Mouse (Mus musculus): ENCODE data around the gene Cox6a2.
A peak's percentile ranks its signal among the peaks of the same experiment; 100 is the strongest.

Gene Cox6a2

DNA sequence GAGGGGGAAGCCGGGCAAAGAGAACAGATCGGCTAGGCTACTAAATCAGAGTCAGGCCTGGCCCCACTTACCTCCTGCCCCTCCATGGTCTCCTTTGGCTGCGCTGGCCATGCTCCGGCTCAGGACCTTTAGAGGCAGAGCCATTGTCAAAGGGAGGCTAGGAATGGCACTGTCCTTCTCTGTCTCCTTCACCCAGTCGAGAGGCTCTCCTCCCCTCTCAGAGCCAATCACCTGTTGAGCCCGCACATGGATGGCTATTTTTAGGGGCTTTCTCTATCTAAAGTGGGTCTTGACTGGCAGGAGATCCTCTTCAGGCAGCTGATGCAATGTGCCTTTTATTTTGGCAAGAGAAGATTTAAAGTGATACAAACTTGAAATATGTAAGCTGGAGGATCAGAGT is at the start of gene Cox6a2:
Gene Cox6a2 (minus strand): TSS at position 236 of the 400 bp plus-strand sequence.
- DNase-seq (ENCODE audit: low read depth, low spot score) = no peak

DNA sequence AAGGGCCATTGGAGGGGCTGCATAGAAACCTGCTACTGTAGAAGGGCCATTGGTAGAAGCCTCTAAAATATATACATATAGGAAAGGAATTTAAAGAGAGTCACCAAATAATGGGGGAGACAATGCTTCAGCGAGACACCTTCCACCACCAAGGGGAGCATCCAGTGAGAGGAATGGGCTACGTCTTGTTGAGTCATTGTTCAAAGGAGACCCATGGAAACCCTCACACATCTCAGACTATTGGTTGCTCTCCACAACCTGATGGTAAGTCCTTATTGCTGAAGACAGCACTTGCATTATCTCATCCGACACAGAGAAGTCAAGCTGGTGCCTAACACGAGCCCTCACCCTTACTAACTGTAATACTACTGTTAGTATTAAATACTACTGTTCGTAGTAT is 49.6 kb upstream of the Cox6a2 start:
- no peak for DNase-seq (ENCODE audit: low read depth, low spot score)

DNA sequence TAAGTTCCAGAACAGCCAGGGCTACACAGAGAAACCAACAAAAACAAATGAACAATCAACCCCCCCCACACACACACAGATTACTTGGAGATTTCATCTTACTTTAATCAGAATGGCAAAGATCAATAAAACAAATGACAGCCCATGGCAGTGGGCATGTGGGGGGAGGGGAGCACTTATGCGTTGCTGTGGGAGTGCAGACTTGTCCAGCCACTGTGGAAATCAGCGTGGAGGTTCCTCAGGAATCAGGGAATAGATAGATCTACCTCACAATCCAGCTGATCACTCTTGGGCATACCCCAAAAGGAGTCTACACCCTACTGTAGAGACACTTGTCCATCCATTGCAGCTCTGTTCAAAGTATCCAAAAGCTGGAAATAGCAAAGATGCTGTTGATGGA is 48.8 kb upstream of the Cox6a2 start:
- DNase-seq (ENCODE audit: low read depth, low spot score) = no peak

DNA sequence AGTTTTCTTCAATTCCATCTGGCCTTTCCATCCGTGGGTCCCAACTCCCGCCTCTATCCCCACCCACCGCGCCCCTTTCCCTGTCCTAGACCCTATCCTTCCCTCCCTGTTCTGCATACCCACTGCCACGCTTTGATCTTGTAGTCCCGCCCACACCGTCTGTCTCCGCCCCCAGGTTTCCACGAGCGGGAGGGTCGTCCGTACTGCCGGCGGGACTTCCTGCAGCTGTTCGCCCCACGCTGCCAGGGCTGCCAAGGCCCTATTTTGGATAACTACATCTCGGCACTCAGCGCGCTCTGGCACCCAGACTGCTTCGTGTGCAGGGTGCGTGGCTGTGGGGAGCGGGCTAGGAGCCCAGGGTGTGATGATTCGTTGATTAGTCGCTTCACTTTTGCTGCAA is 46.4 kb upstream of the Cox6a2 start:
- peak; percentile 32 for DNase-seq (ENCODE audit: low read depth, low spot score)

DNA sequence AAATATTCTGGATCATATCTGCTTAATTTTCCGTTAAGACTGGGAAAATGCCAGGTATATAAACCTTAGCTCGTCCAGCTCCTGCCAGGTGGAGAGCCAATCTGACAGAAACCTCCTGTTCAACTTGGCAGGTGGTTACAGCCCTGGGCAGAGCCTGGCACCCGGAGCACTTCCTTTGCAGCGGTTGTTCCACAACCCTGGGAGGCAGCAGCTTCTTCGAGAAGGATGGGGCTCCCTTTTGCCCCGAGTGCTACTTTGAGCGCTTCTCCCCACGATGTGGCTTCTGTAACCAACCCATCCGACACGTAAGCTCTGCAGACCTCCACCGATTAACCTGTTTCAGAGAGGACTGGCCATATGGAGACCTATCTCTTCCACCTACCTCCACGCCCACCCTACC is 45.8 kb upstream of the Cox6a2 start:
- DNase-seq (ENCODE audit: low read depth, low spot score) = no peak

DNA sequence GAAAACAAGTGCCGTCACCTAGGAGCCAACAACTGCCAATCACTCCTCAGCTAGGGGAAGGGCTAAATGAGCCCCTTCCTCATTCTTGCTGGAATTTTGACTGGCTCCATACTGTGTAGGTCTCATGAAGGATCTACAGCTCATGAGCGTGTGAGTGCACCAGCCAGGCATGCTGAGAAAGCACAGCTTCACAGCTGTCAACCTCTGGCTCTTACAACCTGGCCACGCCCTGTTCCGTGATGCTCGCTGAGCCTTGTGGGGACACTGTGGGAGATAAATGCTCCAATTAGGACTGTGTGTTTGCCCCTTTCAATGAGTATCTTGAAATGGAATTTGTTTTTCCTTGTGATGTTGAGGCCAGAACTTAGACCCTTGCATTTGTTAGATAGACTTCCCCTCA is 43.8 kb upstream of the Cox6a2 start:
- no peak for DNase-seq (ENCODE audit: low read depth, low spot score)

DNA sequence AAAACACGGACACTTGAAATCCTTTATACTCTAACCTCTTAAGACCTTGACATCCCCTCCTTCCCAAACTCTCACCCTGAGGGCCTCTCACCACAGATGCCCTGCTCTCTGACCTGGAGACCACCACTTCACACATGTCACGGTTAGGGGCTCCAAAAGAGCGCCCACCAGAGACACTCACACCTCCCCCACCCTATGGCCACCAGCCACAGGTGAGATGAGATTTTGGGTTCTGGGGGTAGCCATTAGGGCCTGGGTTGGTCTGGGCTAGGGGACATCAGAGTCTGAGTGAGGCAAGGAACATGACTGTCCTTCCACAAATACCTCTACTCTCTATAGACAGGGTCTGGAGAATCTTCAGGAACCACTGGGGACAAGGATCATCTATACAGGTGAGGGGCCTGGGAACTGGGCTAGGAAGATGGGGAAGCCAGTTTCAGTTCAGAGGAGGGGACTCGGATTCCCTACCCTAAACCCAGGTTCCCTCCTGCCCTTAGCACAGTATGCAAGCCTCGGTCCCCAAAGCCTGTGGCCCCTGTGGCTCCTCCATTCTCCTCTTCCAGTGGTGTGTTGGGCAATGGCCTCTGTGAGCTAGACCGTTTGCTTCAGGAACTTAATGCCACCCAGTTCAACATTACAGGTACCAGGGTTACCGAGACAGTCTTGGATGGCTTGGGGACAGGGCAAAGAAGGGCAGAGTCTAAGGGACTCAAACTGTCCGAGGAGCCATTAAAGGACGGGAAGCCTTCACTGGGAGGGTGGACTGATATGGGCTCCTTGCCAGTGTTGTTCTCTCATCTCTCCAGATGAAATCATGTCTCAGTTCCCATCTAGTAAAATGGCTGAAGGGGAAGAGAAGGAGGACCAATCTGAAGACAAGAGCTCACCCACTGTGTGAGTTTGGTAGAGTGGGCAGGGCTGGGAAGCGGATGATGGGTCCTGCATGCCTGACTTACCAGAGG is 42.2 kb upstream of the Cox6a2 start:
- DNase-seq (ENCODE audit: low read depth, low spot score) = no peak

DNA sequence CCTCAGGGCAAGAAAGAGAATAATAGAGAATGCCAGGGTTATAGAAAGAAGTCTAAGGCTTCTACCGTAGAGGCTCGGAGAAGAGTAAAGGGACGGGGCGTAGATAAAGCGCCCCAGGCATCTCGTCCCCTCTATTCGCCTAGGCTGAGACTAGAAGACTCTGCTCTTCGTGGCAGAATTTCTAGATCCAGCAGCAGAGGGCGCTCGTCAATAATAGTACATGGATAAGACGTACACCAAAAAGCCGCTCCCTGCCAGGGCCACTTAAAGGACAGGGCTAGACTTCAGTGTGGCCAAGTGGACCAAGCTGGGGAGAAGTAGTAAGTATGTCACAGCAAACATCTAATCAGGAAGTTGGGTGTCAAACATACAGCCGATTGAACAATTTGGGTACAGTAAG is 41.3 kb upstream of the Cox6a2 start:
- peak; percentile 72 for DNase-seq (ENCODE audit: low read depth, low spot score)

DNA sequence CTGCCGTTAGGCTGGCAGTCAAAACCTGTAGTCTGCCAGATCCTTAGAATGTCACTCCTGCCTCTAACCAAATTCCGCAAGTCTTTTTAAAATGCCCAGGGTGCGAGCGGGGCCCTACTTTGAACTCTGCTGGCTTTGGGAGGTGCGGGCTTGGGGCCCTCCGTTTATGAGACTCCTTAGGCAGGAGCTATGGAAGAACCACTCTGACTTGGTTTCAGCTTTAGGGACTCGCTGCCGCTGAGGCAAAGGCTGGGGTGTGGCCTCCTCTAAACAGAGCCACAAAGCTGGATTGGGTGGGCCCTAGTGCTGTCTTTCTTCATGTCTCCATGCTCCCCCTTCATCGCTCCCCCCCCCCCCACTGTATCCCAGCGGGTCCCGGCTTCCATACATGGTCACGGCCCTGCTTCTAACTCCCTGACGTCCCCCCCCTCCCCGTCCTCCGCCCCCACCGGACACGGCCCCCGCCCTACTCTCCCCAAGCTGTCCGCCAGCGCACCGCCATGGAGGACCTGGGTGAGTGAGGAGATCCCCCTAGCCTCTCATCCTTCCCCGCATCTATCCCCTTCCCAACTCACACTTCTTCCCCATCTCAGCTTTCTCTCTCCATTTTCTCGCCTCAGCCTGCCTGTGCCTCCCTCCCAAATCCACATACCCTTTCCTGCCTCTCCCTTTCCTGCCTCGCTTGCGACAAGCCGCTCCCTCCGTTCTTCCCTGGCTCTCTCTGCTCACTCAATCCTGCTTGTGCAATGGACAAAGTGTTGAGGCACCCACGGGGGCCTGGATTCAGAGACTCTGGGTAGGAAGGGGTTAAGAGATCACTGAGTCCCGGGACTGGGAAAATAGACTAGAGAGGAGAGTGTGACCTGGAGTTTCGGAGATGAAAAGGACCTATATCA is 40.6 kb upstream of the Cox6a2 start, which contains the start of gene Tgfb1i1:
Gene Tgfb1i1 (plus strand): TSS at position 317 of the 896 bp plus-strand sequence.
- peak; percentile 26 for DNase-seq (ENCODE audit: low read depth, low spot score)

DNA sequence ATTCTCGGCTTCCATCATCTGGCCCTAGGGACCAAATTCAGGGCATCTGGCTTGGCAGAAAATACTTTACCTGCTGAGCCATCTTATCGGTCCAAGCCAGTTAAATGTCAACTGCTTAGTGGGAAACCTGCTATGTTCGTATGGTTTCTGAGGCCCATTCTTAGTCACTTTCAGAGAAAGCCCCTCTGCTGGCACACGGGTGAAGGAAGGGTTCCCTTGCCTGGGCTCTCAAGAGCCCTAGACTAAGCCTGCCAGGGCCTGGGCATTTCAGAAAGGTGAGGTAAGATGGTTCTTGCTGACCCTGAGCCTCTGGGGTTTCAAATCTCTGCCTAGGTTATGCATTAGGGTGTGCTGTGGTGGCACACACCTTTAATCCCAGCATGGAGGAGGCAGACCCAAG is 39.4 kb upstream of the Cox6a2 start:
- no peak for DNase-seq (ENCODE audit: low read depth, low spot score)

DNA sequence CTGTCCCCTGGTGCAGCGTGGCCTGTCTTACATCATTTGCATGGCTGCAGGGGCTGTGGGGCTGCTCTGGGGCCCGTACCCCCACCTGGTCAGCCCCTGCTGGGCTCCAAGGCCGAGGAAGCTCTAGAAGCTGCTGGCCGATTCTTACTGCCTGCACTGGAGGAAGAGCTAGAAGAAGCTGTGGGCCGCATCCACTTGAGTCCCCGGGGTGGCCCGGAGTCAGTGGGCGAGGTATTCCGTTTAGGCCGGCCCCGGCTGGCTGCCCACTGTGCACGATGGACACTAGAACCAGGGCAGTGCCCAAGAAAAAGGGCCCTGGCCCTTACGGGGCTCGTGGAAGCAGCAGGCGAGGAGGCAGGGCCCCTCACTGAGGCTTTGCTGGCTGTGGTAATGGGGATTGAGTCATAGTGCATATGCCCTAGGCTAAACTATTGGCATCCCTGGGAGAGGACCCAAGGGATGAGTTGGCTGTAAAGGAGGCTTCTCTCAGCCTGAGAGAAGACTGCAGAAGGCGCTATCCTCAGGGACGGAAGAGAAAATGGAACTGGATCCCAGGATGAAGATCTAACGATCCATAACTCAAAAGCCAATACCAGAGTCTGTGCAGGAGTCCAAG is 38.3 kb upstream of the Cox6a2 start:
- no peak for DNase-seq (ENCODE audit: low read depth, low spot score)

DNA sequence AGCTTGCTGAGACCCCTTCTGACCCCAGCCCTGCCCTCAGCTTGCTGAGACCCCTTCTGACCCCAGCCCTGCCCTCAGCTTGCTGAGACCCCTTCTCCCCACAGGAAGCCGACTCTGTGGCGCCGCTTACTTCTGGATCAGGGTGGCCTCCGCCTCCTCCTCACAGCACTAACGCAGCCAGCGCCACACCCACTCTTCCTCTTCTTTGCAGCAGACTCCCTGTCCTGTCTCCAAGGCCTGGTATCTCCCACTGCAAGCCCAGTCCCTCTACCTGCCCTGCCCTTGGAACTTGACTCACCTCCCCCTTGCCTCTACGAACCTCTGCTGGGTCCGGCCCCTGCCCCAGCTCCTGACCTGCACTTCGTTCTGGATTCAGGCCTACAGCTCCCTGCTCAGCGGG is 37.7 kb upstream of the Cox6a2 start:
- no peak for DNase-seq (ENCODE audit: low read depth, low spot score)

DNA sequence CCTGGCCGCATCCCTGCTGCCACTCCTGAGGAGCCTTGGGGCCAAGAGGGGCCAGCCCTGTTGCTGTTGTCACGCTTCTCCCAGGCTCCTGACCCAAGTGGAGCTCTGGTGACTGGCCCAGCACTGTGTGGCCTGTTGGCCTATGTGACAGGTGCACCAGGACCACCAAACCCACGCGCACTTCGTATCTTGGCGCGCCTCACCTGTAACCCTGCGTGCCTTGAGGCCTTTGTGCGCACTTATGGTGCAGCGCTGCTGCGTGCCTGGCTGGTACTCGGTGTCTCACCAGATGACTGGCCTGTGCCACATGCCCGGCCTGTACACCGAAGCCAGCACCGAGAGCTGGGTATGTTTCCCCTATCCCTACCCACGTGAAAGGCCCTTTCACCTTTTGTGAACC is 36.1 kb upstream of the Cox6a2 start:
- DNase-seq (ENCODE audit: low read depth, low spot score) = no peak

DNA sequence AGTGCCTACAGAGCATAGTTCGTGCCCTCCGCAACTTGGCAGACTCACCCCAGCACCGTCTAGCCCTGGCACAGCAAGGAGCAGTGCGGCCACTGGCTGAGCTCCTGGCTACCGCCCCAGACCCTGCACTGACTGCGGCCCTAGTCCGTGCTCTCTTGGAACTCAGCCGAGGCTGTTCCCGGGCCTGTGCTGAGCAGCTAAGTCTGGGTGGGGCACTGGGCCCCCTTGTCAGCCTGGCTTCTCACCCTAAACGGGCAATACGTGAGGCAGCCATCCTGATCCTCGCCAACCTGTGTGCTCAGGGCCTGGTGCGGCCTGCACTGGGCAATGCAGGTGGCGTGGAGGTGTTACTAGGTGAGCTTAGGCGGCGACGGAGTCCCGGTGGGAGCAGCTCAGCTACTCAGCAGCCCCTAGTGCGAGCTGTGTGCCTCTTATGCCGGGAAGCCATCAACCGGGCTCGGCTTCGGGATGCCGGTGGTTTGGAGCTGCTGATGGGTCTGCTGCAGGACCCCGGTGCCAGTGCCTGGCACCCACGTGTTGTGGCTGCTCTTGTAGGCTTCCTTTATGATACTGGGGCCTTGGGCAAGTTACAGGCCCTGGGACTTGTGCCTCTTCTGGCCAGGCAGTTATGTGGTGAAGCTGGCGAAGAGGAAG is 34.1 kb upstream of the Cox6a2 start:
- no peak for DNase-seq (ENCODE audit: low read depth, low spot score)

DNA sequence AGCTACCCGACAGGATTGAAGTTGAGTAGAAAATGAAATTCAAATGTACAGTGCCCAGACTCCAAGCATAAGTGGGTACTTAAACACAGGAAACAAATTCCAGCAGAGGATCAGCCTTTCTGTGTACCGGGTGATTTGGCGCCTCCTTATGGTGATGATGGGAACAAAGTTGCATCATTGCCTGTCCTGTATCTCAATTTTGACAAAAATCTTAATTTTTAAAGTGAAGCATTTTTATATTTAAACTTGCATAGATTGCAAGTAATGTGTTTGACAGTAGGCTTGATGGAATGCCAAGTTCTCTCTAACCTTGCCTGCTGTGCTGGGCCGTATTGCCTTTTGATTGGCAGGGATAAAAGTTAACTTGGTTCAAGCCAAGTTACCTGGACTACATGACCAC is 32.8 kb upstream of the Cox6a2 start:
- DNase-seq (ENCODE audit: low read depth, low spot score) = no peak

DNA sequence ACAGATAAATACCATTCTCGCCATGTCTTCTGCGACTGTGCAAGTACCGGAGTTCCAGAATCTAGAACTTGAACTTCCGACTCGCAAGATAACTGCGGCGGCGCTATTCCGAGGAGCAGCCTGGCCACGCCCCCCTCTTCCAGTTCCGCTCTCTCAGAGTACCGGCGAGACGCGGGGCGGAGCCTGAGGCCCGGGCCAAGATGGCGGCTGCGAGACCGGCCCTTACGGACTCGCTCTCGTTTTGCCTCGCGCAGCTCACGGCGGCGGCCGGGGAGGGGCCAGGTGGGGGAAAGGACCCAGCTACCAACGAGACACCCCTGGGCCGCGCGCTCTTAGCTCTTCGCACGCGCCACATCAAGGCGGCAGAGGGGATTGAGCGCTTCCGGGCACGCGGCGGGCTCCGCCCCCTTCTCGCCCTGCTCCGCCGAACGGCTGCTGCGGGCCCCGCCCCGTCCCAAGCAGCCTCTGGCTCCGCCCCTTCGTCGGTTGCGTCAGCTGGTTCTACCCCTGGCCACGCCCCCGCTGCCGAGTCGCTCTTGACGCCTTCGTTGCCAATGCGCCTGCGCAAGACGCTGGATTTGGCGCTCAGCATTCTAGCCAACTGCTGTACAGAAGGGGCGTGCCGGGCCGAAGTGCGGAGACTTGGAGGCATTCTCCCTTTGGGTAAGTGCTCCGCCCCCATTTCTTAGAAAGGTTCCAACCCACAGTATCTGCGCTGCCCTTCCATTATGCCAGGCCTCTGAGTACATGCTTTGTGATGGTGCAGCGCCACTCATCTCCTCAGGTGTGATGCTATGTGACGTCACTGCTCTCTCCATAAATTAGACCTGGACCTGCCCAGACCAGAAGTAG is 32.0 kb upstream of the Cox6a2 start, which contains the start of gene 9130023H24Rik:
Gene 9130023H24Rik (minus strand): TSS at position 105 of the 852 bp plus-strand sequence.
- DNase-seq (ENCODE audit: low read depth, low spot score) = peak; percentile 95

DNA sequence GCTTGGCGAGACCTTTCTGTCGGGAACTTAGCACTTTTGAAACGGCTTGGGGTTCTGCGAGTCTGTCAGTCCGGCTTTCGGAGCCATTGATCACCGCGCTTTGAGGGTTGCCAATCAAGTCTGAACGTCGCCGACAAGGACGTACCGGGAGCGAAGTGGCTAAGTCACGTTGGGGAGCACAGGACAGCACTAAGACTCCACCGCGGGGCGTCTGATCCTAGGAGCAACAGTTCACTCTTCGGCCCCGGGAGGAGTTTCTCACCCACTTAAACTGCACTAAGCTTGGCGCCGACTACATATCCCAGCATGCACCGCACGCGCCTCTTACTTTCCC is 31.4 kb upstream of the Cox6a2 start:
- DNase-seq (ENCODE audit: low read depth, low spot score) = peak; percentile 4

DNA sequence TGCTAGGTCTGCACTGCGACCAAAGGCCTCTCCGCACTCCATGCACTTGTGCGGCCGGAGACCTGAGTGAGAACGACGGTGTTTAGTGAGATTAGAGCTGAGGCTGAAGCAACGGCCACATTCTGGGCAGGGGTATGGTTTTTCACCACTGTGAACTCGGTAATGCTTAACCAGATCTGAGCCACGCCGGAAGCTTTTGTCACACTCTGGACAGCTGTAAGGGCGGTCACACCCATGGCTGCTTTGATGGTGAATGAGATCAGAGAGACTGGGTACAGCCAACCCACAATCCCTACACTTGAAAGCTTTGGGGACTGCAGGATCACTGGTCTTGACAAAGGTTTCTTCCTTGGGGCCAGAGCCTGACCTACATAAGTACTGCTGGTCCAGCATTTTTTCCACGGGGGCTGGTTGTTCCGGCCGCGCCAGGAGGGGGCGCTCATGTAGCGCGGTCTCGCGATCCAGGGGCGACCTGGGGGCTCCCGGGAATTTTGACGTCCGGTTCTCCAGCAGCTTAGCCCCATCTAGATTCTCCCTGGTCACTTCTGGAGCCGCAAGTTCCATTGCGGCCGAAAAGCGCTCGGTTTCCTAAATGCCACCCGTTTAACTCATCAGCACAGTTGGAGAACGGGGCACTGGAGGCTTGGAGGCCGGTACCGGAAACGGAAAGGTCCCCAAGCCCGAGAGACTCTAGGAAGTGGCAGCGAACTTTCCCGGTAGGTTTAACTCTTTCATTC is 30.8 kb upstream of the Cox6a2 start, which contains the start of gene Armc5:
Gene Armc5 (plus strand): TSS at position 487 of the 737 bp plus-strand sequence.
- peak; percentile 10 for DNase-seq (ENCODE audit: low read depth, low spot score)

DNA sequence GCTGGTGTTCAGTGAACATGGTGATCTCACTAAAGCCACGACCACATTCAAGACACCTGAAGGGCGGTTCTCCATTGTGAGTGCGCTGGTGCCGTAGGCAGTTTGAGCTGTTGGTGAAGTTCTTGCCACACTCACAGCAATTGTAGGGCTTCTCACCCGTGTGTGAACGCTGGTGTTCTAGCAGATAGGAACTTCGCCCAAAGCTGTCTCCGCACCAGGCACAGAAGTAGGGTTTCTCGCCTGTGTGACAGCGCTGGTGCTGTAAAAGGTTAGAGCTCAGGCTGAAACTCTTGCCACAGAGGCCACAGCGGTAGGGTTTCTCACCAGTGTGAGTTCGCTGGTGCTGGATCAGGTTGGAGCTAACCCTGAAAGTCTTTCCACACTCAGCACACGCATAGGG is 30.2 kb upstream of the Cox6a2 start:
- no peak for DNase-seq (ENCODE audit: low read depth, low spot score)

DNA sequence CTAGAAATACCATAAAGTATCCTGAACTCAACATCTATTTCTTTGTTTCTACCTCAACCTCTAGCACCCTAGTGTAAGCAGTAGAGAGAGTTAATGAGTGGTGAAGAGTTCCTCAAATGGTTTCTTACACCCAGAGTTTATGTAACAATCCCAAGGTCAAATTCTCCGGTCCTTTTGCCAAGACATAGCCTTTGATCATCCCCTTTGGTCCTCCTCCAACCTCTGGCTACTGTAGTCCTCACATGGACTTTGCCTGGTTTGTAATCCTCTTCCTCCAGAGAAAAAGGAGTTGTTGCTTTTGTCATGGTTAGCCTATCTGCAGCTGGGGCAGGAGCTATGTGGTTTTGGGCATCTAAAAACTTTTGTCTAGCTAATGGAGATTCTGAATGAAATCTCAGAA is 29.3 kb upstream of the Cox6a2 start:
- DNase-seq (ENCODE audit: low read depth, low spot score) = no peak

Measured in brain, embryonic 18.5 days (tissue).